Mouse (Mus musculus) thymus, adult 2 months (tissue): ENCODE data around the gene Tacc3.

Source experiments
- CTCF ChIP-seq: fragments of 200-500 bp; IDR thresholded peaks from 2 replicates; pipeline ENCODE4 v1.5.1; 2012; ENCODE audit warnings: mild to moderate bottlenecking, control low read depth, low read length, moderate library complexity, borderline replicate concordance; ENCODE audit not compliant: control insufficient read depth, poor library complexity, insufficient read depth; ENCODE audit errors: extremely low read depth
- POLR2A ChIP-seq: fragments of 200-500 bp; IDR thresholded peaks from 2 replicates; pipeline ENCODE4 v1.6.1; 2012; ENCODE audit warnings: mild to moderate bottlenecking, low read length, control low read depth, moderate library complexity; ENCODE audit not compliant: control insufficient read depth, poor library complexity, insufficient read depth; ENCODE audit errors: extremely low read depth

GRCm38 (mm10) chr5:33712550-33712949 is 54.6 kb downstream of the Tacc3 start:
- no peak for TF ChIP-seq POLR2A
- TF ChIP-seq CTCF: no peak
